Mouse (Mus musculus): ENCODE measurements around the gene Tnp2. TPM values are rescaled to one million over a fixed set of nuclear protein-coding genes. Genes with fewer than 3 reads are reported as not detected.

Tnp2 gene
- polyA plus RNA-seq, 1 experiment from 2014 or later = not detected

- H3K27ac ChIP-seq (replicated peaks) = no peak overlapping the region
- H3K4me3 ChIP-seq (ENCODE audit: low read depth, low read length) = no peak overlapping the region
- ATAC-seq (ENCODE audit: low FRiP score, low TSS enrichment) = no peak
- 64% methylated on average over 3 of the region's 3 CpGs for WGBS
- H3K27me3 ChIP-seq (ENCODE audit: control insufficient read depth, insufficient read depth, low read length) = no peaks in the 10 kb centered on the region
- H3K4me2 ChIP-seq (replicated peaks; ENCODE audit: low read depth) = no peak overlapping the region
- no peaks in the 10 kb centered on the region for H3K36me3 ChIP-seq (ENCODE audit: control insufficient read depth, insufficient read depth, low read length)
- no peaks in the 10 kb centered on the region for H3K4me1 ChIP-seq (replicated peaks; ENCODE audit: control insufficient read depth, insufficient read depth)
- no peak overlapping the region for H3K9ac ChIP-seq (ENCODE audit: low read length)
- no peak for DNase-seq (ENCODE audit: low spot score)
- H3K9me3 ChIP-seq (ENCODE audit: control insufficient read depth, low read length) = no peaks in the 10 kb centered on the region
- TF ChIP-seq EP300 (optimal IDR thresholded peaks at IDR 0.05) (no peak), CTCF (IDR thresholded peaks at IDR 0.05; ENCODE audit: low read depth) (no peak)
Measured at GRCm38 (mm10) chr16:10819966-10820365, 31.5 kb upstream of the Tnp2 start.

- Histone ChIP-seq H3K4me2 (replicated peaks; ENCODE audit: low read depth) (no peak overlapping the region), H3K9me3 (ENCODE audit: control insufficient read depth, low read length) (no peaks in the 10 kb centered on the region), H3K4me1 (replicated peaks; ENCODE audit: control insufficient read depth, insufficient read depth) (no peaks in the 10 kb centered on the region), H3K27ac (replicated peaks) (no peak overlapping the region), H3K9ac (ENCODE audit: low read length) (no peak overlapping the region), H3K4me3 (ENCODE audit: low read depth, low read length) (no peak overlapping the region), H3K36me3 (ENCODE audit: control insufficient read depth, insufficient read depth, low read length) (no peaks in the 10 kb centered on the region), H3K27me3 (ENCODE audit: control insufficient read depth, insufficient read depth, low read length) (no peaks in the 10 kb centered on the region)
- no peak for TF ChIP-seq CTCF (IDR thresholded peaks at IDR 0.05; ENCODE audit: low read depth)
- no peak for TF ChIP-seq EP300 (optimal IDR thresholded peaks at IDR 0.05)
- WGBS = 73% methylated on average over 4 of the region's 4 CpGs
- DNase-seq (ENCODE audit: low spot score) (no peak), ATAC-seq (ENCODE audit: low FRiP score, low TSS enrichment) (no peak)
Measured at GRCm38 (mm10) chr16:10818579-10819135, 30.2 kb upstream of the Tnp2 start.

DNA sequence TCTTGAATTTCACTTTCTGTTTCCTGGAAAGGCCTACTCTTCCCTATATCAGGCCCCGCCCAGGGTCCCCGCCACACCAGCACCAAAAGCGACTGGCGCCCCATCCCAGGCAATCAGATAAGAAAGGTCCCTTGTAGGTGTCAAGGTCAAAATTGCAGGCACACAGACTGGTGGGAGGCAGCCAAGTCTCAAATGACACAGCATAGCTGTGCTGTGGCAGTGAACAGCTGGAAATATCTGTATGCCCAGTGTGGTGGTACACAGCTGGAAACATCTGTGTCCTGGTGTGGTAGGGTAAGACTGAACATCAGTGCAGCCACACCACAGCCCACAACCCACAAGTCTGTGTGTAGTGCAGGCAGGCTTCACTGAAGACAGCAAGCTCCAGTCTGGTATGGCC is 26.4 kb upstream of the Tnp2 start:
- no peak overlapping the region for H3K4me3 ChIP-seq (ENCODE audit: low read depth, low read length)
- no peaks in the 10 kb centered on the region for H3K27me3 ChIP-seq (ENCODE audit: control insufficient read depth, insufficient read depth, low read length)
- DNase-seq (ENCODE audit: low spot score) = no peak
- no peak for TF ChIP-seq CTCF (IDR thresholded peaks at IDR 0.05; ENCODE audit: low read depth)
- TF ChIP-seq EP300 (optimal IDR thresholded peaks at IDR 0.05) = no peak
- no peaks in the 10 kb centered on the region for H3K9me3 ChIP-seq (ENCODE audit: control insufficient read depth, low read length)
- H3K36me3 ChIP-seq (ENCODE audit: control insufficient read depth, insufficient read depth, low read length) = no peaks in the 10 kb centered on the region
- no peak for ATAC-seq (ENCODE audit: low FRiP score, low TSS enrichment)
- no peak overlapping the region for H3K4me2 ChIP-seq (replicated peaks; ENCODE audit: low read depth)
- no peaks in the 10 kb centered on the region for H3K4me1 ChIP-seq (replicated peaks; ENCODE audit: control insufficient read depth, insufficient read depth)
- no peak overlapping the region for H3K27ac ChIP-seq (replicated peaks)
- no peak overlapping the region for H3K9ac ChIP-seq (ENCODE audit: low read length)
- 69% methylated on average over 4 of the region's 4 CpGs for WGBS

DNA sequence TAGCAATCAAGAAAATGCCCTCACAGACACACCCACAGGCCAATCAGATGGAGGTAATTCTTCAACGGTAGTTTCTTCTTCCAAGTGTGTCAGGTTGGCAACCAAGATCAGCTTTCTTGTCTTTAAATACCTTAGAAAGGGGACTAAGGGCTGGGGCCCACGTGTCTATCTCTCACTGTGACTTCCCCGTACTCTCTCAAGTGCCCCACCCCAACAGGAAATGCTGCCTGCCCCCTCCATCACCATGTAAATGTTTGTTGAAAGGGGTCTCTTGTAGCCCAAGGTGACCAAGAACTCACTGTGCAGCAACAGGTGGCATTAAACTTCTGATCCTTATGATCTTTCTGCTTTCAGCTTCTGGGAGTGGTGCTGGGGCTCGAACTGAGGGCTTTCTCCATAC is 25.3 kb upstream of the Tnp2 start:
- H3K4me1 ChIP-seq (replicated peaks; ENCODE audit: control insufficient read depth, insufficient read depth) = no peaks in the 10 kb centered on the region
- H3K4me3 ChIP-seq (ENCODE audit: low read depth, low read length) = no peak overlapping the region
- no peak overlapping the region for H3K4me2 ChIP-seq (replicated peaks; ENCODE audit: low read depth)
- no peaks in the 10 kb centered on the region for H3K36me3 ChIP-seq (ENCODE audit: control insufficient read depth, insufficient read depth, low read length)
- H3K27ac ChIP-seq (replicated peaks) = no peak overlapping the region
- H3K9ac ChIP-seq (ENCODE audit: low read length) = no peak overlapping the region
- DNase-seq (ENCODE audit: low spot score) = no peak
- no peak for ATAC-seq (ENCODE audit: low FRiP score, low TSS enrichment)
- H3K9me3 ChIP-seq (ENCODE audit: control insufficient read depth, low read length) = no peaks in the 10 kb centered on the region
- no peak for TF ChIP-seq EP300 (optimal IDR thresholded peaks at IDR 0.05)
- TF ChIP-seq CTCF (IDR thresholded peaks at IDR 0.05; ENCODE audit: low read depth) = no peak
- WGBS = 77% methylated on average over 4 of the region's 4 CpGs
- no peaks in the 10 kb centered on the region for H3K27me3 ChIP-seq (ENCODE audit: control insufficient read depth, insufficient read depth, low read length)

DNA sequence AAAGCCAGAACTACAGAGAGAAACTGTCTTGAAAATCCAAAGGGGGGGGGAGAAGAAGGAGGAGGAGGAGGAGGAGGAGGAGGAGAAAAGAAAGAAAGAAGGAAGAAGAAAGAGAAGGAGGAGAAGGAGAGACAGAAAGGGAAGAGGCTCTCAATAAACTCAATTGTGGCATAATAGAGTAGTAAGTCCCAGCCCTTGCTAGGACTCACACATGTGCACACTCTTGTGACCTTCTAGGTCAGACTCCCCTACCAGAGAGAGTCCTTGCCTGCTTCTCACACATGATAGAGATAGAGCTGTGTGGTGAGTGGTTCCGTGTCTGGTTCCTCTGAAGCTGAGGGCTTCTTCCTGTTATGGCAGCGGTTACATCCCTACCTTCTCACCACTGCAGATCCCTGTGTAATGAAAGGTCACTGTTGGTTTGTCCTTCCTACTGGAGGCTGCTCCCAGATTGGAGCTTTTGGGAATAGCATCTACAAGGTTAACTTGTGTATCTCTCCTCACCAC is 24.5 kb upstream of the Tnp2 start, which contains the start of gene Gm11172:
Gene Gm11172, plus strand, starts transcription at position 51 of the 507 bp plus-strand sequence.
- no peak for ATAC-seq (ENCODE audit: low FRiP score, low TSS enrichment)

GRCm38 (mm10) chr16:10810376-10810775 is 21.9 kb upstream of the Tnp2 start:
- WGBS = 96% methylated on average over 1 of the region's 1 CpGs

More for the DNA sequence above, 24.5 kb upstream of the Tnp2 start, which contains the start of gene Gm11172:
- H3K36me3 ChIP-seq (ENCODE audit: control insufficient read depth, insufficient read depth, low read length) = no peaks in the 10 kb centered on the region
- DNase-seq (ENCODE audit: low spot score) = no peak
- WGBS = 82% methylated on average over 2 of the region's 2 CpGs
- no peak within 1 kb of the TSS for H3K4me3 ChIP-seq (ENCODE audit: low read depth, low read length)
- no peak within 1 kb of the TSS for H3K27ac ChIP-seq (replicated peaks)
- no peaks in the 10 kb centered on the region for H3K9me3 ChIP-seq (ENCODE audit: control insufficient read depth, low read length)
- TF ChIP-seq CTCF (IDR thresholded peaks at IDR 0.05; ENCODE audit: low read depth) (no peak), EP300 (optimal IDR thresholded peaks at IDR 0.05) (no peak)
- H3K4me1 ChIP-seq (replicated peaks; ENCODE audit: control insufficient read depth, insufficient read depth) = no peaks in the 10 kb centered on the region
- H3K27me3 ChIP-seq (ENCODE audit: control insufficient read depth, insufficient read depth, low read length) = no peaks in the 10 kb centered on the region
- no peak within 1 kb of the TSS for H3K4me2 ChIP-seq (replicated peaks; ENCODE audit: low read depth)
- H3K9ac ChIP-seq (ENCODE audit: low read length) = 0 out of 2 replicates have a peak within 1 kb of the TSS, but pooled peaks have one; percentile 8

More at GRCm38 (mm10) chr16:10810376-10810775, 21.9 kb upstream of the Tnp2 start:
- no peak overlapping the region for H3K4me2 ChIP-seq (replicated peaks; ENCODE audit: low read depth)
- no peaks in the 10 kb centered on the region for H3K36me3 ChIP-seq (ENCODE audit: control insufficient read depth, insufficient read depth, low read length)
- DNase-seq (ENCODE audit: low spot score) (no peak), ATAC-seq (ENCODE audit: low FRiP score, low TSS enrichment) (no peak)
- no peak overlapping the region for H3K4me3 ChIP-seq (ENCODE audit: low read depth, low read length)
- no peaks in the 10 kb centered on the region for H3K27me3 ChIP-seq (ENCODE audit: control insufficient read depth, insufficient read depth, low read length)
- TF ChIP-seq CTCF (IDR thresholded peaks at IDR 0.05; ENCODE audit: low read depth) = no peak
- H3K9ac ChIP-seq (ENCODE audit: low read length) = no peak overlapping the region
- H3K4me1 ChIP-seq (replicated peaks; ENCODE audit: control insufficient read depth, insufficient read depth) = no peaks in the 10 kb centered on the region
- no peaks in the 10 kb centered on the region for H3K9me3 ChIP-seq (ENCODE audit: control insufficient read depth, low read length)
- H3K27ac ChIP-seq (replicated peaks) = no peak overlapping the region
